Mouse (Mus musculus): ENCODE data around the gene Rbm5.

GRCm38 (mm10) chr9:107697811-107698521 is 72.8 kb downstream of the Rbm5 start:
- TF ChIP-seq CTCF (IDR thresholded peaks at IDR 0.05; ENCODE audit: extremely low read depth, insufficient read depth, low read length) (no peak), POLR2A (IDR thresholded peaks at IDR 0.05; ENCODE audit: extremely low read depth, insufficient read depth, low read length) (no peak)

Data from cortical plate, adult 2 months (tissue).